Mouse (Mus musculus): ENCODE data around the gene Pigm. TPM values are rescaled to one million over a fixed set of nuclear protein-coding genes. Genes with fewer than 3 reads are reported as not detected.
A peak's percentile ranks its signal among the peaks of the same experiment; 100 is the strongest.

Pigm gene
- total RNA-seq (2014; rRNA removed), result 10.4 and 14.5 TPM in 2 replicates
- 1.9 and 2.3 TPM in 2 replicates for polyA plus RNA-seq (2015; fragmentation: Nextera tagmentation; extraction: Ambion mirVana)

DNA sequence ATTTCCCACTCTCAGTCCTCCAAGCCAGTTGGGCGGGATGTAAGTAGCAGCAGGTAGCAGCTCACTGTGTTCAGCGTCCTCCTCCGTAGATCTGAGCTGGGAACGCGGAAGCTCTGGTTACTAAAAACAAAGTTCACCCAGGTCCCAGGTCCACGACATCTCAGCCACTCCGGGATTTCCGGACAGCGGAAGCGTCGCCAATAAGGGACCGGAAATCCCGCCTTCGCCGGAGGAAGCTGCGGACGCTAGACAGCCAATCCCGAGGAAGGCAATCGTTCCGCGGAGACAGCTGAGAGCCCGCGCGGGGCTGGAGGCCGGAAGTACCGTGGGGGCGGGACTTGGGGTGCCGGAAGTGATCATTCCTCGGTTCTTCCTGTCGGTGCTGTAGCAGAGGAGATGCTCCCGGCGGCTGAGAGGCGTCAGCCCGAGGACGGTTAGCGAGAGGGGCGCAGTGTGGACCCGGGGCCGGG lies at the start of gene Pigm:
Gene Pigm (plus strand): TSS at position 349 of the 470 bp plus-strand sequence.
- peak within 1 kb of the TSS; percentile 81 for H3K27ac ChIP-seq (ENCODE audit: low read depth, low read length)
- H3K36me3 ChIP-seq (ENCODE audit: insufficient read depth), result peaks cover 6% of the 10 kb centered on the region; the same call in 1 of the 2 replicates
- ATAC-seq (peak; percentile 100), DNase-seq (peak; percentile 99)
- peak within 1 kb of the TSS; percentile 98 for H3K4me2 ChIP-seq (ENCODE audit: low read depth)
- H3K27me3 ChIP-seq (ENCODE audit: insufficient read depth, low read length), result no peaks in the 10 kb centered on the region
- H3K4me1 ChIP-seq (ENCODE audit: insufficient read depth), result peaks cover 14% of the 10 kb centered on the region
- no peaks in the 10 kb centered on the region for H3K9me3 ChIP-seq (ENCODE audit: low read length)
- peak within 1 kb of the TSS; percentile 81 for H3K9ac ChIP-seq
- no peak for TF ChIP-seq CTCF (IDR thresholded peaks at IDR 0.05; ENCODE audit: low read depth)
- 2% methylated on average over 32 of the region's 39 CpGs for WGBS
- H3K4me3 ChIP-seq (ENCODE audit: low read depth, low read length), result peak within 1 kb of the TSS; percentile 87

DNA sequence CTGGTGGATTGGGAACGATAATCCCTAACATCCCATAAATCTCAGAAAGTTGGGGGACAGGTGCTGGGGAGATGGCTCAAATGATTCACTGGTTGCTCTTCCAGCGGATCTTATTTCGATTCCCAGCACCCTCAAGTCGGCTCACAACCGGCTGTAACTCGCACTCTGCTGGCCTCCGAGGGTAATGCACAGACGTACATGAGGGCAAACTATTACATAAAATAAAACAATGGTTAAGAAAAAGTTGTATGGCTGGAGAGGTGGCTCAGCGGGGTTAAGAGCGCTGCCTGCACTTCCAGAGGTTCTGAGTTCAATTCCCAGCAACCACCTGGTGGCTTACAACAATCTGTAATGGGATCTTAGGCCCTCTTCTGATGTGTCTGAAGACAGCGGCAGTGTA lies 49.7 kb upstream of the Pigm start:
- peak overlapping the region; percentile 43 for H3K4me3 ChIP-seq (ENCODE audit: low read depth, low read length)
- H3K9ac ChIP-seq, result peak overlapping the region; percentile 45
- H3K4me2 ChIP-seq (ENCODE audit: low read depth), result peak overlapping the region; percentile 71
- peaks cover 26% of the 10 kb centered on the region for H3K4me1 ChIP-seq (ENCODE audit: insufficient read depth)
- no peak for DNase-seq
- H3K27me3 ChIP-seq (ENCODE audit: insufficient read depth, low read length), result no peaks in the 10 kb centered on the region
- TF ChIP-seq CTCF (IDR thresholded peaks at IDR 0.05; ENCODE audit: low read depth), result no peak
- ATAC-seq, result no peak
- no peak overlapping the region for H3K27ac ChIP-seq (ENCODE audit: low read depth, low read length)
- H3K9me3 ChIP-seq (ENCODE audit: low read length), result no peaks in the 10 kb centered on the region
- H3K36me3 ChIP-seq (ENCODE audit: insufficient read depth), result no peaks in the 10 kb centered on the region
- WGBS, result 63% methylated on average over 11 of the region's 11 CpGs

- 91% methylated on average over 16 of the region's 16 CpGs for WGBS
- H3K4me3 ChIP-seq (ENCODE audit: low read depth, low read length), result no peak overlapping the region
- H3K9me3 ChIP-seq (ENCODE audit: low read length), result no peaks in the 10 kb centered on the region
- H3K4me1 ChIP-seq (ENCODE audit: insufficient read depth), result peaks cover 26% of the 10 kb centered on the region
- H3K36me3 ChIP-seq (ENCODE audit: insufficient read depth), result no peaks in the 10 kb centered on the region
- ATAC-seq, result no peak
- H3K4me2 ChIP-seq (ENCODE audit: low read depth), result no peak overlapping the region
- H3K27me3 ChIP-seq (ENCODE audit: insufficient read depth, low read length), result no peaks in the 10 kb centered on the region
- TF ChIP-seq CTCF (IDR thresholded peaks at IDR 0.05; ENCODE audit: low read depth), result no peak
- no peak for DNase-seq
- H3K27ac ChIP-seq (ENCODE audit: low read depth, low read length), result no peak overlapping the region
- no peak overlapping the region for H3K9ac ChIP-seq
These were observed 48.9 kb upstream of the Pigm start for GRCm38 (mm10) chr1:172327206-172328001.

GRCm38 (mm10) chr1:172328041-172328440 lies 48.3 kb upstream of the Pigm start:
- 85% methylated on average over 3 of the region's 3 CpGs for WGBS
- no peaks in the 10 kb centered on the region for H3K36me3 ChIP-seq (ENCODE audit: insufficient read depth)

DNA sequence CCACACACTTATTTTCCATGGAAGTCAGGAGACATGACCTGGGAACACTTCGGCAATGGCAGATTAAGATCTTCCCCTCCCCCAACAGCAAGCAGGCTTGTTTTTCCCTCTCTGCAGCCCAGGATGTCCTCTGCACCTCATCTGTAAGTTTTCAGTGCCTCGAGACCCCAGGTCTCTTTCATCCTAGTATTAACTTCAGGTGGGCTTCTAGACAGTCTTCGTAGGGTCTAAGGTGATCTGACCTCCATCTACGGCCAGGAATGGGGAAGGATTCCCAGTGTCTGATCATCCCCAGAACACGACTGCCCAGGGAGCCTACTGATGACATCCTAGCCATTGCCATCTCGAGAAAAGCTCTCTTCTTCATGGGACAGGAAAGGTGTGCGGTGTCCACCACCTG lies 47.9 kb upstream of the Pigm start:
- no peak for DNase-seq
- peak overlapping the region; percentile 35 for H3K4me3 ChIP-seq (ENCODE audit: low read depth, low read length)
- no peaks in the 10 kb centered on the region for H3K27me3 ChIP-seq (ENCODE audit: insufficient read depth, low read length)
- peaks cover 26% of the 10 kb centered on the region for H3K4me1 ChIP-seq (ENCODE audit: insufficient read depth)
- no peak for ATAC-seq
- no peak for TF ChIP-seq CTCF (IDR thresholded peaks at IDR 0.05; ENCODE audit: low read depth)
- H3K9ac ChIP-seq, result peak overlapping the region; percentile 51; the same call in 1 of the 2 replicates
- H3K36me3 ChIP-seq (ENCODE audit: insufficient read depth), result no peaks in the 10 kb centered on the region
- peak overlapping the region; percentile 60 for H3K4me2 ChIP-seq (ENCODE audit: low read depth)
- WGBS, result 78% methylated on average over 7 of the region's 7 CpGs
- no peaks in the 10 kb centered on the region for H3K9me3 ChIP-seq (ENCODE audit: low read length)
- H3K27ac ChIP-seq (ENCODE audit: low read depth, low read length), result no peak overlapping the region

More at GRCm38 (mm10) chr1:172328041-172328440, 48.3 kb upstream of the Pigm start:
- 0 out of 2 replicates have a peak overlapping the region, but pooled peaks have one; percentile 35 for H3K4me3 ChIP-seq (ENCODE audit: low read depth, low read length)
- H3K4me2 ChIP-seq (ENCODE audit: low read depth), result peak overlapping the region; percentile 60; the same call in 1 of the 2 replicates
- peaks cover 26% of the 10 kb centered on the region for H3K4me1 ChIP-seq (ENCODE audit: insufficient read depth)
- no peak overlapping the region for H3K27ac ChIP-seq (ENCODE audit: low read depth, low read length)
- no peak for TF ChIP-seq CTCF (IDR thresholded peaks at IDR 0.05; ENCODE audit: low read depth)
- no peak for DNase-seq
- ATAC-seq, result no peak
- H3K27me3 ChIP-seq (ENCODE audit: insufficient read depth, low read length), result no peaks in the 10 kb centered on the region
- H3K9ac ChIP-seq, result no peak overlapping the region
- no peaks in the 10 kb centered on the region for H3K9me3 ChIP-seq (ENCODE audit: low read length)

DNA sequence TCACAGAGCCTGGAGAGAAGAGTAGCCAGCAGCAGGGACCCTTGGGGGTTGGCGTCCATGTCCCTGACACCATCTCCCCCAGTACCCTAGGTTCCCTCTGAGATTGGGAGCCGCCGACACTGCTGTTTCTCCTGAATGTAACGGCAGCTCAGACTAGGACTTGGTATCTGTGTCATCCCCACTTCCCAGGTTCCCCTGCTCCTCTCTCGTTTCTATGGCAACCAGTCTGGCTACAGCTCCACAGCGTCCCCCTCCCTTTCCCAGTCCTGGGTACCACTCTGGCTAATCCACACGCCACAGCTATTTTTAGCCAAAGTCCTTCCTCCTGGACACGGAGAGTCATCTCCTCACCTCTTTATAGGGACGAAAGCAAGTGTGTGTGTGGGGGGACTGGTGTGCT lies 47.2 kb upstream of the Pigm start, which contains the start of gene Kcnj9:
Gene Kcnj9 (minus strand): TSS at position 188 of the 400 bp plus-strand sequence.
- Histone ChIP-seq H3K4me1 (ENCODE audit: insufficient read depth) (peaks cover 26% of the 10 kb centered on the region), H3K36me3 (ENCODE audit: insufficient read depth) (no peaks in the 10 kb centered on the region), H3K27ac (ENCODE audit: low read depth, low read length) (peak within 1 kb of the TSS; percentile 59; the same call in 1 of the 2 replicates), H3K4me2 (ENCODE audit: low read depth) (peak within 1 kb of the TSS; percentile 60), H3K9me3 (ENCODE audit: low read length) (no peaks in the 10 kb centered on the region), H3K4me3 (ENCODE audit: low read depth, low read length) (peak within 1 kb of the TSS; percentile 35), H3K9ac (peak within 1 kb of the TSS; percentile 51), H3K27me3 (ENCODE audit: insufficient read depth, low read length) (no peaks in the 10 kb centered on the region)
- no peak for TF ChIP-seq CTCF (IDR thresholded peaks at IDR 0.05; ENCODE audit: low read depth)
- DNase-seq (peak; percentile 86), ATAC-seq (peak; percentile 93)
- 11% methylated on average over 9 of the region's 9 CpGs for WGBS

- Histone ChIP-seq H3K4me1 (ENCODE audit: insufficient read depth) (peaks cover 26% of the 10 kb centered on the region), H3K36me3 (ENCODE audit: insufficient read depth) (no peaks in the 10 kb centered on the region), H3K4me2 (ENCODE audit: low read depth) (peak overlapping the region; percentile 60), H3K27me3 (ENCODE audit: insufficient read depth, low read length) (no peaks in the 10 kb centered on the region), H3K9me3 (ENCODE audit: low read length) (no peaks in the 10 kb centered on the region), H3K4me3 (ENCODE audit: low read depth, low read length) (no peak overlapping the region), H3K27ac (ENCODE audit: low read depth, low read length) (peak overlapping the region; percentile 59; the same call in 1 of the 2 replicates), H3K9ac (peak overlapping the region; percentile 51; the same call in 1 of the 2 replicates)
- DNase-seq (no peak), ATAC-seq (no peak; the same call in 1 of the 2 replicates)
- no peak for TF ChIP-seq CTCF (IDR thresholded peaks at IDR 0.05; ENCODE audit: low read depth)
- WGBS, result 73% methylated on average over 6 of the region's 6 CpGs
These were observed 46.7 kb upstream of the Pigm start for GRCm38 (mm10) chr1:172329616-172330015.

Measured in forebrain, postnatal 0 days (tissue).